Mouse (Mus musculus) midbrain, postnatal 0 days (tissue): ENCODE results near the gene Slc6a17. TPM values are rescaled to one million over a fixed set of nuclear protein-coding genes. Genes with fewer than 3 reads are reported as not detected.

Experiments used
- ATAC-seq: fragments of 200-750 bp; cut with Nextera tagmentation; 2 replicates; pipeline ENCODE4 v1.8.0; 2017; ENCODE audit warnings: moderate number of reproducible peaks, mild to moderate bottlenecking, moderate TSS enrichment, moderate library complexity; ENCODE audit not compliant: low FRiP score
- DNase-seq: peaks from one replicate; pipeline ENCODE4 v3.0.0-alpha.2; 2015; ENCODE audit warnings: low spot score
- H3K27ac ChIP-seq: fragments of 300-500 bp; sonication (generic); 2 replicates; pipeline ENCODE4 v1.5.1; 2014; ENCODE audit warnings: low read depth, mild to moderate bottlenecking, low read length, mixed read lengths
- H3K27me3 ChIP-seq: fragments of 300-500 bp; sonication (generic); 2 replicates; pipeline ENCODE4 v1.6.1; 2014; ENCODE audit warnings: low read length, control low read depth, mixed read lengths; ENCODE audit not compliant: insufficient read depth
- H3K36me3 ChIP-seq: fragments of 300-500 bp; sonication (generic); 2 replicates; pipeline ENCODE4 v1.6.1; 2014; ENCODE audit warnings: low read length, control low read depth, mixed read lengths; ENCODE audit not compliant: insufficient read depth
- H3K4me1 ChIP-seq: fragments of 300-500 bp; sonication (generic); 2 replicates; pipeline ENCODE4 v1.6.1; 2014; ENCODE audit warnings: mild to moderate bottlenecking, control low read depth, antibody characterized with exemption, low read length, mixed read lengths; ENCODE audit not compliant: insufficient read depth
- H3K4me2 ChIP-seq: fragments of 300-500 bp; sonication (generic); 2 replicates; pipeline ENCODE4 v1.6.1; 2014; ENCODE audit warnings: low read depth, mild to moderate bottlenecking, low read length, mixed read lengths; ENCODE audit not compliant: poor library complexity, severe bottlenecking
- H3K4me3 ChIP-seq: fragments of 300-500 bp; sonication (generic); 2 replicates; pipeline ENCODE4 v1.5.1; 2014; ENCODE audit warnings: low read depth, mild to moderate bottlenecking, low read length, moderate library complexity
- H3K9ac ChIP-seq: fragments of 300-500 bp; sonication (generic); replicated peaks from 2 replicates; pipeline ENCODE4 v1.6.1; 2014; ENCODE audit warnings: mild to moderate bottlenecking, low read length, moderate library complexity, mixed read lengths; ENCODE audit not compliant: poor library complexity, severe bottlenecking
- H3K9me3 ChIP-seq: fragments of 300-500 bp; sonication (generic); 2 replicates; pipeline ENCODE4 v1.6.1; 2016; ENCODE audit warnings: low read length, control low read depth
- CTCF ChIP-seq: IDR thresholded peaks from 2 replicates; pipeline ENCODE4 v1.5.1; 2016; ENCODE audit warnings: antibody characterized with exemption, mild to moderate bottlenecking
- WGBS: fragments of 180-500 bp; shearing (Covaris S2); extraction: QIAGEN DNeasy Blood & Tissue Kit; methylation state at CpG from one replicate; pipeline ENCODE4 v1.1.7; 2014; 5-methylcytosine and 5-hydroxymethylcytosine counted together
- polyA plus RNA-seq: library from polyadenylated mRNA; unstranded; fragments of >200 nt; fragmentation: Nextera tagmentation; extraction: Ambion mirVana; gene quantifications from 2 replicates; pipeline ENCODE4 v1.2.1, GENCODE M21; 2015
- total RNA-seq: library from RNA; depleted of rRNA; stranded (reverse); fragments of >200 nt; gene quantifications from 2 replicates; pipeline ENCODE4 v1.2.3, GENCODE M21; 2014

Slc6a17 gene
- total and polyA plus RNA-seq, 2 experiments from 2014 or later, result 22.2 to 60.0 TPM

- Histone ChIP-seq H3K27me3 (no peaks in the 10 kb centered on the region), H3K4me1 (peaks cover 14% of the 10 kb centered on the region), H3K4me3 (no peak overlapping the region), H3K36me3 (no peaks in the 10 kb centered on the region), H3K27ac (peak overlapping the region; percentile 52), H3K9me3 (no peaks in the 10 kb centered on the region), H3K9ac (no peak overlapping the region), H3K4me2 (no peak overlapping the region)
- peak; percentile 76 for DNase-seq
- 16% methylated on average over 4 of the region's 4 CpGs for WGBS
- no peak for ATAC-seq
- TF ChIP-seq CTCF, result no peak
Measured at GRCm38 (mm10) chr3:107505464-107506367, 12.1 kb downstream of the Slc6a17 start.

DNA sequence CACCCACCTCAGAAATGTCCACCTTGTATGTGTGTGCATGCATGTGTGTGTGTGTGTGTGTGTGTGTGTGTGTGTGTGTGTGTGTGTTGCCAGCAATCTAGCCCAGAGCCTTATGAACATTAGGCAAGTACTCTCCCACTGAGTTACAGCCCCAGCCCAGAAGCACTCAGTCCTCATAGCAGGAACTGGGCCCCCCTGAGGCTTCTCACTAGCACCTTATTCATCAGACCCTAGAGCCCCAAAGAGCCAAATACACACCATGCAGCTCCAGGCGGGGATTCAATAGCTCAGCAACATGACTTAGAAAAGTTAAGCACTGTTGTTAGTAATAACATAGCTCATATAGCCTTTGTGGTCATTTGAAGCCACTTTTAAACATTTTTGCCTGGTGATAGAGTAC, 13.3 kb downstream of the Slc6a17 start:
- ATAC-seq, result no peak
- H3K27ac ChIP-seq, result no peak overlapping the region
- no peak overlapping the region for H3K4me3 ChIP-seq
- WGBS, result 56% methylated on average over 1 of the region's 1 CpGs
- H3K4me1 ChIP-seq, result peaks cover 14% of the 10 kb centered on the region
- H3K9me3 ChIP-seq, result no peaks in the 10 kb centered on the region
- 0 out of 2 replicates have a peak, but pooled peaks cover 4% of the 10 kb centered on the region for H3K36me3 ChIP-seq
- DNase-seq, result no peak
- no peak overlapping the region for H3K9ac ChIP-seq
- TF ChIP-seq CTCF, result no peak
- no peaks in the 10 kb centered on the region for H3K27me3 ChIP-seq
- no peak overlapping the region for H3K4me2 ChIP-seq

DNA sequence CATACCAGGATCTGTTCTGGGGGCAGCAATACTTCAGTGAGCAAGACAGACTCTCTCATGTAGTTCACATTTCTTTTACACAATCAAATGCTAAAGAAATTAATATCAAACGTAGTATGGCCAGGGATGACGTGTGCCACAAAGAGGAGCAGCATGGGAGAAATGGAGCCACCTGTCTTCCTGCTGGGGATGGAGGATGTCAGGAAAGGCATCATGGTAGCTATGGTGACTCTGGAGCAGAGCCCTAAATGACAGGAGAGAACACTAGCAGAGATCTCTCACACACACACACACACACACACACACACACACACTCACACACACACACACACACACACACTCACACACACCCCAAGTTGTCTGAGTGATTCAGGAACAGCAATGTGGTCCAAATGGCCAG, 14.1 kb downstream of the Slc6a17 start:
- TF ChIP-seq CTCF, result no peak
- Histone ChIP-seq H3K4me1 (peaks cover 14% of the 10 kb centered on the region), H3K4me3 (no peak overlapping the region), H3K27ac (no peak overlapping the region), H3K36me3 (0 out of 2 replicates have a peak, but pooled peaks cover 7% of the 10 kb centered on the region), H3K9ac (no peak overlapping the region), H3K9me3 (no peaks in the 10 kb centered on the region), H3K4me2 (no peak overlapping the region), H3K27me3 (no peaks in the 10 kb centered on the region)
- no peak for DNase-seq
- no peak for ATAC-seq
- WGBS, result 78% methylated on average over 2 of the region's 2 CpGs

- 0 out of 2 replicates have a peak overlapping the region, but pooled peaks have one; percentile 26 for H3K27ac ChIP-seq
- 45% methylated on average over 7 of the region's 7 CpGs for WGBS
- H3K4me2 ChIP-seq, result no peak overlapping the region
- no peaks in the 10 kb centered on the region for H3K27me3 ChIP-seq
- H3K9me3 ChIP-seq, result no peaks in the 10 kb centered on the region
- 0 out of 2 replicates have a peak, but pooled peaks cover 7% of the 10 kb centered on the region for H3K36me3 ChIP-seq
- no peak overlapping the region for H3K9ac ChIP-seq
- ATAC-seq (no peak), DNase-seq (peak; percentile 81)
- H3K4me1 ChIP-seq, result peaks cover 14% of the 10 kb centered on the region
- no peak for TF ChIP-seq CTCF
- no peak overlapping the region for H3K4me3 ChIP-seq
Measured at GRCm38 (mm10) chr3:107501702-107502151, 16.1 kb downstream of the Slc6a17 start.

DNA sequence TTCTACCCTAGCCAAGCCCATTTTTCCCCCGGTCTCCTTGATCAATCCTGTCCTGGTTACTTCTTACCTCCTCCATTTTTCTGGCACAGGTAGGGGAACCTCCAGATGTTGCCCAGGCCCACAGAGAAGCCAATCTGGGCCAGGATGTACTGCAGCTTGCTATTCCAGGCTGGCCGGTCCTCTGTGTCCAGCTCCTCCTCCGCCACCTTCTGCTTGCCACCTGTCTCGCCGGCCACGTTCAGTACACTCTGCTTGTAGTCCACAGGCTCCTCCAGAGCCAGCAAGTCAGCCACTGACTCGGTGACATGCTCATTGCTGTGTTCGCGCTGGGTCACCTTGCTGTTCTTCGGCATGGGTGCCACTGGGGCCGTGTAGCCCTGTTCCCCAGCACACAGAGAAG, 17.5 kb downstream of the Slc6a17 start:
- 95% methylated on average over 11 of the region's 11 CpGs for WGBS
- H3K4me2 ChIP-seq, result no peak overlapping the region
- no peak overlapping the region for H3K27ac ChIP-seq

More for the DNA sequence above, 17.5 kb downstream of the Slc6a17 start:
- TF ChIP-seq CTCF, result no peak
- H3K9me3 ChIP-seq, result no peaks in the 10 kb centered on the region
- peaks cover 14% of the 10 kb centered on the region for H3K36me3 ChIP-seq
- no peaks in the 10 kb centered on the region for H3K27me3 ChIP-seq
- DNase-seq, result no peak
- H3K4me3 ChIP-seq, result no peak overlapping the region
- H3K9ac ChIP-seq, result no peak overlapping the region
- ATAC-seq, result no peak
- H3K4me1 ChIP-seq, result peaks cover 8% of the 10 kb centered on the region; the same call in 1 of the 2 replicates
